Mouse (Mus musculus) neural tube, embryonic 15.5 days (tissue): ENCODE measurements around the gene Guk1. TPM values are rescaled to one million over a fixed set of nuclear protein-coding genes. Genes with fewer than 3 reads are reported as not detected.

ENCODE experiments used
- ATAC-seq: fragments of 200-750 bp; cut with Nextera tagmentation; 2 replicates; pipeline ENCODE4 v1.8.0; 2017; ENCODE audit warnings: mild to moderate bottlenecking, moderate TSS enrichment, moderate library complexity; ENCODE audit not compliant: low FRiP score
- H3K27ac ChIP-seq: fragments of 300-500 bp; sonication (generic); replicated peaks from 2 replicates; pipeline ENCODE4 v1.5.1; 2015; ENCODE audit warnings: mild to moderate bottlenecking, inconsistent platforms
- H3K27me3 ChIP-seq: fragments of 300-500 bp; sonication (generic); replicated peaks from 2 replicates; pipeline ENCODE4 v1.6.1; 2015; ENCODE audit warnings: inconsistent platforms
- H3K36me3 ChIP-seq: fragments of 300-500 bp; sonication (generic); 2 replicates; pipeline ENCODE4 v1.6.1; 2015; ENCODE audit warnings: inconsistent platforms
- H3K4me1 ChIP-seq: fragments of 300-500 bp; sonication (generic); 2 replicates; pipeline ENCODE4 v1.6.1; 2015; ENCODE audit warnings: inconsistent platforms
- H3K4me2 ChIP-seq: fragments of 300-500 bp; sonication (generic); 2 replicates; pipeline ENCODE4 v1.6.1; 2015; ENCODE audit warnings: inconsistent platforms, mild to moderate bottlenecking, moderate library complexity
- H3K4me3 ChIP-seq: fragments of 300-500 bp; sonication (generic); replicated peaks from 2 replicates; pipeline ENCODE4 v1.5.1; 2015; ENCODE audit warnings: mild to moderate bottlenecking, inconsistent platforms
- H3K9ac ChIP-seq: fragments of 300-500 bp; sonication (generic); replicated peaks from 2 replicates; pipeline ENCODE4 v1.6.1; 2015; ENCODE audit warnings: mild to moderate bottlenecking, inconsistent platforms
- H3K9me3 ChIP-seq: fragments of 300-500 bp; sonication (generic); replicated peaks from 2 replicates; pipeline ENCODE4 v1.6.1; 2016; ENCODE audit warnings: inconsistent platforms
- WGBS: fragments of 180-500 bp; shearing (Covaris S2); methylation state at CpG from one replicate; pipeline ENCODE4 v1.1.7; 2015; ENCODE audit warnings: mixed read lengths; 5-methylcytosine and 5-hydroxymethylcytosine counted together
- polyA plus RNA-seq: library from polyadenylated mRNA; unstranded; fragments of >200 nt; fragmentation: Nextera tagmentation; extraction: Ambion mirVana; gene quantifications from 2 replicates; pipeline ENCODE4 v1.2.1, GENCODE M21; 2015

Gene Guk1
- polyA plus RNA-seq, 1 experiment from 2014 or later = 262 TPM

GRCm38 (mm10) chr11:59161398-59161797 is 30.6 kb downstream of the Guk1 start:
- H3K9ac ChIP-seq = no peak overlapping the region
- H3K4me3 ChIP-seq = no peak overlapping the region
- no peaks in the 10 kb centered on the region for H3K9me3 ChIP-seq
- no peaks in the 10 kb centered on the region for H3K27me3 ChIP-seq
- peaks cover 18% of the 10 kb centered on the region; the same call in 1 of the 2 replicates for H3K36me3 ChIP-seq
- no peak overlapping the region for H3K27ac ChIP-seq
- H3K4me2 ChIP-seq = no peak overlapping the region
- no peak for ATAC-seq
- peaks cover 20% of the 10 kb centered on the region for H3K4me1 ChIP-seq
- WGBS = 81% methylated on average over 5 of the region's 5 CpGs

- Histone ChIP-seq H3K4me1 (peaks cover 20% of the 10 kb centered on the region), H3K27me3 (no peaks in the 10 kb centered on the region), H3K9me3 (no peaks in the 10 kb centered on the region), H3K36me3 (peaks cover 25% of the 10 kb centered on the region; the same call in 1 of the 2 replicates), H3K27ac (no peak overlapping the region), H3K4me2 (no peak overlapping the region), H3K4me3 (no peak overlapping the region), H3K9ac (0 out of 2 replicates have a peak overlapping the region, but pooled peaks have one; percentile 7)
- ATAC-seq = no peak
- WGBS = 92% methylated on average over 4 of the region's 4 CpGs
Observed at GRCm38 (mm10) chr11:59159558-59159957, 32.5 kb downstream of the Guk1 start.

DNA sequence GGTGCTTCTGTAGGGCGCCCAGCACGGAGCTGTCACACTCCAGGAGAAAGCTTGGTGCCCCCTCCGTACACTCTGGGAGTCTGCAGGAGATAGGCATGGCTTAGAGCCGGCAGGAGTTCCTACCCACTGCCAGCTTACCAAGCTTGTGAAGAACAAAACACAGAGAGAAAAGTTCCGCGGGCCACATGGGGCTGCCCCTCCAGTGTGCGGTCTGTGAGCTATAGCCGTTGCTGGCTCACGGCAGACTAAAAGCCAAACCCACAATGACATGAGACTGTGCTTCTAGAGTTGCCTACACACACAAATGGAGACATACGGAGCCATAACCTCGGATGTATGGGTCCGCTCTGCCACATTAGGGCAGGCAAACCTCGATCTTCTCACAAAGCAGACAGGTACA is 32.9 kb downstream of the Guk1 start:
- H3K27me3 ChIP-seq = no peaks in the 10 kb centered on the region
- H3K9me3 ChIP-seq = no peaks in the 10 kb centered on the region
- H3K4me2 ChIP-seq = no peak overlapping the region
- WGBS = 94% methylated on average over 13 of the region's 13 CpGs
- H3K27ac ChIP-seq = no peak overlapping the region
- peaks cover 16% of the 10 kb centered on the region for H3K4me1 ChIP-seq
- peaks cover 25% of the 10 kb centered on the region; the same call in 1 of the 2 replicates for H3K36me3 ChIP-seq
- no peak for ATAC-seq
- no peak overlapping the region for H3K4me3 ChIP-seq
- no peak overlapping the region for H3K9ac ChIP-seq

DNA sequence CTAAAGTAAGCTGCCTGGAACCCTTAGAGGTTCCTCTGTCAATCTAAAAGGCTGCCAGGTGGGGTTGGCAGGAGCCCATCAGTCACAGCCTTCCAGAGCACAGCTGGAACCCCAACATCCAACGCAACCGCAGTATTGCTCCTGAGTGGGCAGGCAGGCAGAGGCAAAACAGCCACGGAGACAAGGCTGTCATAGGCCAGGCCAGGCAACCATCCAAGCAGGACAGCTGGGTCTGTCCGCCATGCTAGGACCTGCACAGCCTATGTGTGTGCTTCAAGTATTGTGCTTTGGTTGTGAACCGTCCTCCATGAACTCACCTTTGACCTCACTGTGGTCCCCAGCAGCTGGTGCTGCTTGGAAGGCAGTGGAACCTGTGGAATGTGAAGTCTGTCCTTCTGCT is 36.1 kb downstream of the Guk1 start:
- Histone ChIP-seq H3K4me2 (no peak overlapping the region), H3K4me1 (no peaks in the 10 kb centered on the region), H3K9me3 (no peaks in the 10 kb centered on the region), H3K27me3 (no peaks in the 10 kb centered on the region), H3K36me3 (peaks cover 25% of the 10 kb centered on the region; the same call in 1 of the 2 replicates), H3K4me3 (no peak overlapping the region), H3K9ac (no peak overlapping the region), H3K27ac (no peak overlapping the region)
- 89% methylated on average over 5 of the region's 5 CpGs for WGBS
- no peak for ATAC-seq

GRCm38 (mm10) chr11:59154220-59154619 is 37.8 kb downstream of the Guk1 start:
- no peak overlapping the region for H3K4me2 ChIP-seq
- H3K4me3 ChIP-seq = no peak overlapping the region
- no peaks in the 10 kb centered on the region for H3K9me3 ChIP-seq
- H3K27ac ChIP-seq = no peak overlapping the region
- H3K9ac ChIP-seq = no peak overlapping the region
- H3K4me1 ChIP-seq = no peaks in the 10 kb centered on the region
- 92% methylated on average over 7 of the region's 7 CpGs for WGBS
- ATAC-seq = no peak
- no peaks in the 10 kb centered on the region for H3K27me3 ChIP-seq
- peaks cover 25% of the 10 kb centered on the region; the same call in 1 of the 2 replicates for H3K36me3 ChIP-seq

DNA sequence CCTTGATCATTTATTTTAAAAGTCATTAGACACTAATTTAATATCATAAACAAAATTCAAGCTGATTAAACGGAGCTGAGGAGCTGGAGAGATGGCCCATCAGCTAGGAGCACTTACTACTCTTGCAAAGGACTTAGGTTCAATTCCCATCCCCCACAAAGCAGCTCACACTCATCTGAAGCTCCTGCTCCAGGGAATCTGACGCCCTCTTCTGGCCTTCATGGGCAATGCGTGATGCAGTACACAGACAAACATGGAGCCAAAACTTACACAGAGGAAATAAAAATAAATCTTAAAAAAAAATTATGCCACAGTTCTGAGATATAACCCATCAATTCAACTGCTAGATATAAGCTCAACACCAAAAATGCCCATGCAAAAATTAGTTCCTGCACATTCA is 40.3 kb downstream of the Guk1 start:
- H3K9me3 ChIP-seq = no peaks in the 10 kb centered on the region
- no peak for ATAC-seq

DNA sequence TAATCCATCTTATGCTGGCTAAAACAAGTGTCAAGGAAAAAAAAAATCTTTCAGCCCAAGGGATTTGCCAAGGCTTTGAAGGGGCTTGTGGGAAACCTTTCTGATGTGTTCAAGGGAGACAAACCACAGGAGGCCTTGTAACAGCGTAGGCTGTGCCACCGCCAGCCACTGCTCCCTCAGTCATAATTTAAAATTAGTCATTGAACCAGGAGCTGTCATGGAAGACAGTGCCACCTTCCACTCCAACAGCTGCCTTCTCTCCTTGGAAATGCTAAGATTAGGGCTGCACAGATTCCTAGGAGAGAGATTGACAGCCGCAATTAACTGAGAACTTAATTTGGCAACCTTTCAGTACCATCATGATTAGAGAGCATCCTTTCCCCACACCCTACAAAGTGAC is 42.7 kb downstream of the Guk1 start:
- Histone ChIP-seq H3K4me2 (no peak overlapping the region), H3K9me3 (no peaks in the 10 kb centered on the region), H3K9ac (no peak overlapping the region), H3K36me3 (no peaks in the 10 kb centered on the region), H3K4me3 (no peak overlapping the region), H3K27me3 (no peaks in the 10 kb centered on the region), H3K27ac (no peak overlapping the region), H3K4me1 (no peaks in the 10 kb centered on the region)
- WGBS = 60% methylated on average over 3 of the region's 3 CpGs
- no peak for ATAC-seq

More for the DNA sequence above, 40.3 kb downstream of the Guk1 start:
- Histone ChIP-seq H3K4me1 (no peaks in the 10 kb centered on the region), H3K4me2 (no peak overlapping the region), H3K36me3 (peaks cover 7% of the 10 kb centered on the region; the same call in 1 of the 2 replicates), H3K9ac (no peak overlapping the region), H3K27ac (no peak overlapping the region), H3K27me3 (no peaks in the 10 kb centered on the region), H3K4me3 (no peak overlapping the region)
- WGBS = 16% methylated on average over 3 of the region's 3 CpGs

DNA sequence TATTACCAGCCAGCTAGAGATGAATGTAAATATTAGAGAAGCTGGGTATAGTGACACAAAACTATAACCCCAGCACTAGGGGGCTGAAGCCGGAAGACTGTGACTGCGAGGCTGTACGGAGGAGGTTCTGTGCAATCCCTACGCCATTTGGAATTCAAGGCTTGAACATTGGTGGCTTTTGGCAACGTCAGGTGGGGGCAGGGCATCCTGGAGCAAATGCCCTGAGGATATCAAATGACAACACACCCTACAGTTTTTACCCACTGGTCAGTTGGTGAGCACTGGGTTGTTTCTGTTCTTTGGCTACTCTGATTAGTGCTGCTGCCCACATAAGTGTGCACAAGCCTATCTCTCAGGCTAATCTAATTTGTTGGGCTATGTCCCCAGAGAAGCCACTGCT is 49.0 kb downstream of the Guk1 start:
- Histone ChIP-seq H3K4me2 (no peak overlapping the region), H3K4me1 (no peaks in the 10 kb centered on the region), H3K9me3 (no peaks in the 10 kb centered on the region), H3K27ac (no peak overlapping the region), H3K36me3 (no peaks in the 10 kb centered on the region), H3K9ac (no peak overlapping the region), H3K27me3 (peaks cover 6% of the 10 kb centered on the region), H3K4me3 (no peak overlapping the region)
- WGBS = 78% methylated on average over 5 of the region's 5 CpGs
- no peak for ATAC-seq

GRCm38 (mm10) chr11:59141772-59142370 is 50.1 kb downstream of the Guk1 start:
- H3K4me1 ChIP-seq = no peaks in the 10 kb centered on the region
- H3K9me3 ChIP-seq = no peaks in the 10 kb centered on the region
- ATAC-seq = no peak
- H3K27ac ChIP-seq = no peak overlapping the region
- 10% methylated on average over 13 of the region's 14 CpGs for WGBS
- no peak overlapping the region for H3K4me3 ChIP-seq
- H3K9ac ChIP-seq = no peak overlapping the region
- no peaks in the 10 kb centered on the region for H3K36me3 ChIP-seq
- peak overlapping the region; percentile 40 for H3K4me2 ChIP-seq
- H3K27me3 ChIP-seq = peaks cover 17% of the 10 kb centered on the region

DNA sequence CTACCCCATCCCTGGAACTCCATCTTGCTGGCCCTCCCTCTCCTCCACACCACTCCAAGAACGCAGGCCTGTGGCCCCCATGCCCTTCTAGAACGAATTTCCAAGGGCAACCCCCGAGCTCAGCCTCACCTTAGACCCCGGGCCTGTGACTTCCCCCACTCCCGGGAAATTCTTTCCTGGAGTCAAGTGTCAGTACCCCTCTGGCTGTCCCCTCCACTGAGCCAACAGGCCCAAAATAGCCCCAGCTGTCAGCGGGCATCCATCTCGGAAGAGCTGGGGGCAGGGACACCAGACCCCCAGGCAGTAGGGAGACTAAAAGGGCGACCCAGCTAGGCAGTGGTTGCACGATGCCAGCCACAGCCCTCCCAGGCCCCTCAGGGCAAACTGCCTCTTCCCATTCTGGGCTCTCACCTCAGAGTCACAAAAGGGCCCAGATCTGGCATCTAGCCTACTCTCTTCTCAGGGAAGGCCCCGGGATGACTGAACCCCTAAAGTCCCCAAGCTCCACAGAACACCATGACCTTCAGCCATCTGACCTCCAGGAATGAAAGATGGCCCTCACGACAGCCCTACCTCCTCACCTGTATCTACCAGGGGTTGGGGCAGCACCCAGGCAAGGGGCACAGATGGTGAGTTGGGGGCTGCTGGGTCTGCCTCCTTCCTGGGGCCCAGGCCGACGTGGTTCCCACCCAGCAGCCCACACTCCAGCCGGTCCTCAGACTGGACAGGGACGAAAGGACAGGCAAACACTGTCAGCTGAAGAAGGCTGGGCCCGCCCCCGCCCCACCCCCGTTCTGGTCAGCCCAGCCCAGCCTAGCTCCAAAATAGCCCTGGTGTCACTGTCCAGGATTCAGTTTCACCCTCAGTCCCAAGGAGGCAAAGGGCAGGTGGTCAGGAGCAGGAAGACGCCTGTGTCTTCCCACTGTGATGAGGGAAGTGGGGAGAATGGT is 53.2 kb downstream of the Guk1 start:
- no peak overlapping the region for H3K4me2 ChIP-seq
- H3K27me3 ChIP-seq = peaks cover 47% of the 10 kb centered on the region
- H3K27ac ChIP-seq = no peak overlapping the region
- H3K4me1 ChIP-seq = peaks cover 13% of the 10 kb centered on the region
- no peak overlapping the region for H3K9ac ChIP-seq
- no peak for ATAC-seq
- 75% methylated on average over 19 of the region's 19 CpGs for WGBS
- H3K36me3 ChIP-seq = no peaks in the 10 kb centered on the region
- no peak overlapping the region for H3K4me3 ChIP-seq
- no peaks in the 10 kb centered on the region for H3K9me3 ChIP-seq

- Histone ChIP-seq H3K27me3 (peaks cover 62% of the 10 kb centered on the region), H3K36me3 (no peaks in the 10 kb centered on the region), H3K4me1 (peaks cover 13% of the 10 kb centered on the region), H3K27ac (no peak overlapping the region), H3K4me2 (no peak overlapping the region), H3K4me3 (no peak overlapping the region), H3K9me3 (no peaks in the 10 kb centered on the region), H3K9ac (no peak overlapping the region)
- WGBS = 69% methylated on average over 12 of the region's 12 CpGs
- no peak for ATAC-seq
Observed at GRCm38 (mm10) chr11:59136994-59137706, 54.9 kb downstream of the Guk1 start.
